Mouse (Mus musculus): ENCODE results near the gene Cgnl1.

Gene Cgnl1

DNA sequence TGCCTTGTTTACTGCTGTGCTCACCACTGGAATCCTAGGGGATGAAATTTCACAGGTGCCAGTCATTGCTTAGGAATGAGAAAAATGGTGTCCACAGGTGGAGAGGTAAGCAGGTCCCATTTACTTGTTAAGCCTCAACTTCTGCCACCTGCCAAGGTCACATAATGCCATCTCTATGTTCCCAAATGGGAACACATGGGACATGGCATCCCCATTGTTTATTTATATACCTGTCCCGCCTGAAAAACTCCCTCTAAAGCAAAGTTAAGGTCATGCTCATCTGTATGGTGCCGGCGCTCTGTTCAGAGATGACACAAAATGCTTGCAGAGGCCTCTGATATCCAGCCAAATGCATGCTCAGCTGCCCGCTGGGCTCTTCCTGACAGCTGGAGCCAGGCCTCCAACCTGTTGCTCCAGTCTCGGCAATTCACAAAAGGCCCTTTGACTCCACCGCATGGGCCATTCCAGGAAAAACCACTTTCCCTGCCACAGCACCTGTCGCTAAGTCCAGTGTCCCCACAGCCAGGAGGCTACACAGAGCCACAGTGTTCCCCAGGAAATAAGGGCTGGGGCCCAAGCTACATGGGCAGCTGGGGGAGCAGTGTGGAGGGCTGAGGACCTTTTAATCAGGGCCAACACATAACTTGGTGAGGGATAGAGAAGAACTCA lies 192.4 kb downstream of the Cgnl1 start:
- no peak for DNase-seq (ENCODE audit: low spot score)
